Mouse (Mus musculus): ENCODE data around the gene Numa1.

DNA sequence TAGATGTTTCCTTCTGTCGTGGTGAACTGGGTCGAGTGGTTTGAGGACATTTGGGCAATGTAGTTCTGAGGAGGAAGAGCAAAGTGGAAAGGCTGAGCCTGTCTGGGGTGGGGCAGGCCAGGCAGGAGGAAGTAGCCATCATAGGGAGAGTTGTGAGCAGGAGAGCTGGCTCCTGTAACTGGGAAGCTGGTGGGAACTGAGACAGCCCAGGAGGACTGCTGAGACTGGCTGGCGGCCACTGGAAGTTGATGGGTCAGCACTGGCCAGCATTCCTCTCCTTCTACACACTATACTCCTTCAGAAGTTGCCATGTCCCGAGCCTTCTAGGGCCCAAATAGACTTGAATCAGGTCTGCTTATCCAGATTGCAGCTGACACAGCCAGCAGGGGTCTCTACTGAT, 25.5 kb upstream of the Numa1 start:
- TF ChIP-seq ZC3H11A (IDR thresholded peaks at IDR 0.05; ENCODE audit: borderline replicate concordance, low read depth, low read length), result no peak
- TF ChIP-seq MAFK (IDR thresholded peaks at IDR 0.05; ENCODE audit: insufficient read depth, low read depth, low read length), result no peak
- TF ChIP-seq HCFC1 (IDR thresholded peaks at IDR 0.05; ENCODE audit: borderline replicate concordance, insufficient read depth, low read length), result no peak
- TF ChIP-seq ZNF384 (IDR thresholded peaks at IDR 0.05; ENCODE audit: low read depth, low read length), result no peak
